Mouse (Mus musculus): ENCODE data around the gene Slc43a2.

- TF ChIP-seq CTCF (IDR thresholded peaks at IDR 0.05; ENCODE audit: low read depth, low read length) (no peak), GATA1 (IDR thresholded peaks at IDR 0.05; ENCODE audit: borderline replicate concordance, low read length) (no peak), GATA2 (IDR thresholded peaks at IDR 0.05; ENCODE audit: borderline replicate concordance, low read depth, low read length) (no peak), POLR2AphosphoS5 (IDR thresholded peaks at IDR 0.05; ENCODE audit: insufficient replicate concordance, low read depth, low read length) (no peak)
These were observed 54.5 kb downstream of the Slc43a2 start for GRCm38 (mm10) chr11:75585978-75586377.

Measured in G1E (cell line).